22 mouse cellular contexts compared by ENCODE assay signal in the genomic region with DNA sequence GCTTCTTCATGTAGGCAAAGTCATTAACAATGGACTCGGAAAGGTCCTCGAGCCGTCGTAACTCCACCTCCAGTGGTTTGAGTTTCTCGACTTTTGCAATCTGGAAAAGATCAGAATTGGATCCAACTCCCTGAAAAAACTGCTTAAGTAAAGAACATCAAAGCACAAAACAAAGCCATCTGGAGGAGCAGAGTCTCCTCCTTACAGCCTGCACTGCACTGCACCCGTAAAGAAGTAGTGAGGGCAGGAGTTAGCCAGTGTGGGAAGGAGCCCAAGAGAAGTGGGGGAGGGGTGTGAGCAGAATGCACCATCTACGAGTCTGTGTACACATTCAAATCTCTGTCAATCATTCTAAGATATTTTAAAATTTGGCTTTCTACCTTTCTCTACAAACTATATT. TPM values are rescaled to one million over a fixed set of nuclear protein-coding genes. Genes with fewer than 3 reads are reported as not detected.
DNase-seq lines count a peak whose midpoint lies in the region; ATAC-seq and TF ChIP-seq lines count a peak whose summit lies in the region.
"Had no signal": no experiment of that assay in that cellular context is flagged by ENCODE, and none has a peak within 500 bp of the region (broad histone marks: within the 10 kb centered on the region; RNA-seq: fewer than 3 reads in every experiment).

No protein-coding gene starts in this region.

- TF ChIP-seq POLR2A in bone marrow macrophage, adult 2 months (IDR thresholded peaks at IDR 0.05; ENCODE audit: borderline replicate concordance, low read depth, low read length), result no peak

- H3K27me3 ChIP-seq in embryonic facial prominence, embryonic 11.5 days (ENCODE audit: control insufficient read depth, insufficient read depth, low read length), result no peaks in the 10 kb centered on the region
- H3K27me3 ChIP-seq in embryonic facial prominence, embryonic 10.5 days (replicated peaks; ENCODE audit: low read depth, poor library complexity, severe bottlenecking), result no peaks in the 10 kb centered on the region
- H3K27me3 ChIP-seq in embryonic facial prominence, embryonic 15.5 days, result no peaks in the 10 kb centered on the region
- H3K27me3 ChIP-seq: hindbrain, embryonic 12.5 days had no signal

- WGBS in embryonic facial prominence, embryonic 11.5 days, result 65% methylated on average over 7 of the region's 7 CpGs
- 76% methylated on average over 7 of the region's 7 CpGs for WGBS in embryonic facial prominence, embryonic 10.5 days
- WGBS in embryonic facial prominence, embryonic 15.5 days, result 35% methylated on average over 7 of the region's 7 CpGs
- WGBS in macrophage (ENCODE audit: missing documents), result 91% methylated on average over 7 of the region's 7 CpGs

- H3K9me3 ChIP-seq in embryonic facial prominence, embryonic 11.5 days (replicated peaks; ENCODE audit: control insufficient read depth, low read length), result no peaks in the 10 kb centered on the region
- H3K9me3 ChIP-seq in embryonic facial prominence, embryonic 10.5 days, result no peaks in the 10 kb centered on the region
- H3K9me3 ChIP-seq in embryonic facial prominence, embryonic 15.5 days (replicated peaks), result no peaks in the 10 kb centered on the region
- H3K9me3 ChIP-seq: G1E; heart, embryonic 10.5 days; hindbrain, embryonic 12.5 days had no signal

- no peak overlapping the region for H3K4me2 ChIP-seq in embryonic facial prominence, embryonic 11.5 days (ENCODE audit: low read depth, low read length)
- no peak overlapping the region for H3K4me2 ChIP-seq in embryonic facial prominence, embryonic 15.5 days (replicated peaks)
- H3K4me2 ChIP-seq: hindbrain, embryonic 12.5 days had no signal

- peak; percentile 64 for DNase-seq in embryonic facial prominence, embryonic 11.5 days (ENCODE audit: low spot score)
- DNase-seq in embryonic facial prominence, embryonic 10.5 days (ENCODE audit: low spot score), result no peak
- DNase-seq in spleen, adult 12 weeks (ENCODE audit: low spot score), result no peak
- DNase-seq in lung, adult 18-20 months, result no peak
- DNase-seq: adrenal gland, postnatal 14 days; cerebellum, adult 2 months; cerebellum, postnatal 10 days; embryo, embryonic 11 days; gastrocnemius, postnatal 36 days; heart, adult 11 months; heart, postnatal 10 days; heart, postnatal 4 days had no signal

- H3K4me3 ChIP-seq in embryonic facial prominence, embryonic 11.5 days (ENCODE audit: low read depth, low read length), result no peak overlapping the region
- no peak overlapping the region for H3K4me3 ChIP-seq in embryonic facial prominence, embryonic 10.5 days
- no peak overlapping the region for H3K4me3 ChIP-seq in bone marrow macrophage, adult 2 months (ENCODE audit: insufficient read depth, low read length)
- H3K4me3 ChIP-seq in embryonic facial prominence, embryonic 15.5 days (replicated peaks), result no peak overlapping the region
- H3K4me3 ChIP-seq in macrophage (ENCODE audit: inconsistent target), result no peak overlapping the region
- H3K4me3 ChIP-seq: heart, embryonic 10.5 days; hindbrain, embryonic 12.5 days had no signal

- peaks cover 49% of the 10 kb centered on the region for H3K79me2 ChIP-seq in macrophage (ENCODE audit: inconsistent target)

- no peak overlapping the region for H3K27ac ChIP-seq in embryonic facial prominence, embryonic 11.5 days (replicated peaks; ENCODE audit: low read depth, low read length)
- H3K27ac ChIP-seq in embryonic facial prominence, embryonic 10.5 days (replicated peaks), result no peak overlapping the region
- peak overlapping the region; percentile 98 for H3K27ac ChIP-seq in bone marrow macrophage, adult 2 months (ENCODE audit: insufficient read depth, low read depth, low read length)
- H3K27ac ChIP-seq in embryonic facial prominence, embryonic 15.5 days (replicated peaks), result 0 out of 2 replicates have a peak overlapping the region, but pooled peaks have one; percentile 7
- H3K27ac ChIP-seq in macrophage, result peak overlapping the region; percentile 98
- H3K27ac ChIP-seq: heart, embryonic 10.5 days; hindbrain, embryonic 12.5 days had no signal

- H3K36me3 ChIP-seq in embryonic facial prominence, embryonic 11.5 days (replicated peaks; ENCODE audit: control insufficient read depth, insufficient read depth, low read depth, low read length), result no peaks in the 10 kb centered on the region
- H3K36me3 ChIP-seq in embryonic facial prominence, embryonic 10.5 days (replicated peaks), result peaks cover 57% of the 10 kb centered on the region
- H3K36me3 ChIP-seq in embryonic facial prominence, embryonic 15.5 days, result peaks cover 32% of the 10 kb centered on the region
- 0 out of 2 replicates have a peak, but pooled peaks cover 4% of the 10 kb centered on the region for H3K36me3 ChIP-seq in macrophage (ENCODE audit: inconsistent target)

- H3K4me1 ChIP-seq in embryonic facial prominence, embryonic 11.5 days (ENCODE audit: control insufficient read depth, insufficient read depth, low read length), result no peaks in the 10 kb centered on the region
- H3K4me1 ChIP-seq in embryonic facial prominence, embryonic 10.5 days, result peaks cover 8% of the 10 kb centered on the region
- peaks cover 57% of the 10 kb centered on the region for H3K4me1 ChIP-seq in bone marrow macrophage, adult 2 months (ENCODE audit: control insufficient read depth, insufficient read depth, low read length)
- H3K4me1 ChIP-seq in embryonic facial prominence, embryonic 15.5 days, result peaks cover 14% of the 10 kb centered on the region

- no peak overlapping the region for H3K9ac ChIP-seq in embryonic facial prominence, embryonic 11.5 days (replicated peaks; ENCODE audit: low read length)
- H3K9ac ChIP-seq in embryonic facial prominence, embryonic 15.5 days, result no peak overlapping the region
- H3K9ac ChIP-seq: hindbrain, embryonic 12.5 days had no signal

- ATAC-seq in embryonic facial prominence, embryonic 11.5 days (replicated peaks; ENCODE audit: insufficient number of reproducible peaks, low FRiP score, low TSS enrichment, low read depth), result no peak
- no peak for ATAC-seq in embryonic facial prominence, embryonic 15.5 days (ENCODE audit: insufficient number of reproducible peaks, low FRiP score, low TSS enrichment, low read depth)
- ATAC-seq: CD4-positive, CD25-positive, alpha-beta regulatory T cell, adult 4 months; forebrain, embryonic 16.5 days; hindbrain, embryonic 16.5 days; inflammation-experienced regulatory T-cells, adult 6 months had no signal

- TF ChIP-seq CTCF in bone marrow macrophage, adult 2 months (IDR thresholded peaks at IDR 0.05; ENCODE audit: low read depth, low read length), result no peak

RNA-seq across cellular contexts. Expression of a gene that starts 5.1 kb away (rescaled TPM):
- polyA plus RNA-seq in embryonic facial prominence, embryonic 11.5 days (2014; fragmentation: Nextera tagmentation; extraction: Ambion mirVana), result 15.2 and 15.7 TPM in 2 replicates
- 24.5 and 26.6 TPM in 2 replicates for polyA plus RNA-seq in embryonic facial prominence, embryonic 10.5 days (2016; fragmentation: Nextera tagmentation; extraction: Ambion mirVana)
- 46.6 and 52.4 TPM in 2 replicates for polyA plus RNA-seq in bone marrow macrophage, adult 2 months (2012; ENCODE audit: insufficient read depth, insufficient read length, missing spikeins)
- polyA plus RNA-seq in embryonic facial prominence, embryonic 15.5 days (2015; fragmentation: Nextera tagmentation; extraction: Ambion mirVana), result 23.9 and 25.4 TPM in 2 replicates
- total RNA-seq in macrophage (2018; cell fraction: chromatin; rRNA removed), result 100 to 1,000 TPM in 7 of 26 experiments, 10 to 100 TPM in 19; 60.5 to 127 (median 89.8) TPM
- total RNA-seq in macrophage (2018; cell fraction: cytosol; rRNA removed), result 10 to 100 TPM; 44.3 to 72.9 (median 60.3) TPM
- 10 to 100 TPM; 50.0 to 95.0 (median 69.6) TPM for total RNA-seq in macrophage (2018; cell fraction: nucleus; rRNA removed)
- 40.7 to 65.1 TPM (median 55.7 TPM) in 3 replicates for polyA plus RNA-seq in macrophage (2018)

RNA-seq across cellular contexts. Expression of a gene that starts 30.4 kb away (rescaled TPM):
- 297 and 302 TPM in 2 replicates for polyA plus RNA-seq in embryonic facial prominence, embryonic 11.5 days (2014; fragmentation: Nextera tagmentation; extraction: Ambion mirVana)
- 243 and 251 TPM in 2 replicates for polyA plus RNA-seq in embryonic facial prominence, embryonic 10.5 days (2016; fragmentation: Nextera tagmentation; extraction: Ambion mirVana)
- polyA plus RNA-seq in bone marrow macrophage, adult 2 months (2012; ENCODE audit: insufficient read depth, insufficient read length, missing spikeins), result 291 and 303 TPM in 2 replicates
- 322 and 334 TPM in 2 replicates for polyA plus RNA-seq in embryonic facial prominence, embryonic 15.5 days (2015; fragmentation: Nextera tagmentation; extraction: Ambion mirVana)
- 10 to 100 TPM; 36.3 to 96.9 (median 66.9) TPM for total RNA-seq in macrophage (2018; cell fraction: chromatin; rRNA removed)
- 100 to 1,000 TPM; 295 to 447 (median 378) TPM for total RNA-seq in macrophage (2018; cell fraction: cytosol; rRNA removed)
- 100 to 1,000 TPM in 25 of 26 experiments, 10 to 100 TPM in 1; 64.6 to 378 (median 214) TPM for total RNA-seq in macrophage (2018; cell fraction: nucleus; rRNA removed)
- 317 to 419 TPM (median 387 TPM) in 3 replicates for polyA plus RNA-seq in macrophage (2018)

RNA-seq across cellular contexts. Expression of a gene that starts 55.9 kb away (rescaled TPM):
- polyA plus RNA-seq in embryonic facial prominence, embryonic 11.5 days (2014; fragmentation: Nextera tagmentation; extraction: Ambion mirVana), result 0.89 and 0.95 TPM in 2 replicates
- polyA plus RNA-seq in embryonic facial prominence, embryonic 10.5 days (2016; fragmentation: Nextera tagmentation; extraction: Ambion mirVana), result 0.90 and 0.92 TPM in 2 replicates
- not detected in 2 replicates for polyA plus RNA-seq in bone marrow macrophage, adult 2 months (2012; ENCODE audit: insufficient read depth, insufficient read length, missing spikeins)
- 1.7 and 2.4 TPM in 2 replicates for polyA plus RNA-seq in embryonic facial prominence, embryonic 15.5 days (2015; fragmentation: Nextera tagmentation; extraction: Ambion mirVana)
- not detected for total RNA-seq in macrophage (2018; cell fraction: chromatin; rRNA removed)
- not detected for total RNA-seq in macrophage (2018; cell fraction: cytosol; rRNA removed)
- not detected for total RNA-seq in macrophage (2018; cell fraction: nucleus; rRNA removed)
- not detected in 3 replicates for polyA plus RNA-seq in macrophage (2018)

RNA-seq across cellular contexts. Expression of a gene that starts 56.0 kb away (rescaled TPM):
- 49.7 and 58.5 TPM in 2 replicates for polyA plus RNA-seq in embryonic facial prominence, embryonic 11.5 days (2014; fragmentation: Nextera tagmentation; extraction: Ambion mirVana)
- polyA plus RNA-seq in embryonic facial prominence, embryonic 10.5 days (2016; fragmentation: Nextera tagmentation; extraction: Ambion mirVana), result 47.3 and 50.6 TPM in 2 replicates
- 23.5 and 24.0 TPM in 2 replicates for polyA plus RNA-seq in bone marrow macrophage, adult 2 months (2012; ENCODE audit: insufficient read depth, insufficient read length, missing spikeins)
- polyA plus RNA-seq in embryonic facial prominence, embryonic 15.5 days (2015; fragmentation: Nextera tagmentation; extraction: Ambion mirVana), result 50.8 and 60.2 TPM in 2 replicates
- 10 to 100 TPM in 1 of 26 experiments, 1 to 10 TPM in 14, not detected in 11; 1.5 to 10.6 (median 4.8) TPM for total RNA-seq in macrophage (2018; cell fraction: chromatin; rRNA removed)
- 10 to 100 TPM in 19 of 26 experiments, 1 to 10 TPM in 7; 7.7 to 20.3 (median 12.9) TPM for total RNA-seq in macrophage (2018; cell fraction: cytosol; rRNA removed)
- 1 to 10 TPM in 24 of 26 experiments, not detected in 2; 1.2 to 9.1 (median 3.0) TPM for total RNA-seq in macrophage (2018; cell fraction: nucleus; rRNA removed)
- 16.2 to 19.5 TPM (median 17.8 TPM) in 3 replicates for polyA plus RNA-seq in macrophage (2018)

Comparison
In these comparisons a context has a peak if more than half of its experiments do, and no peak if none do; other contexts are left out.
1. H3K27ac ChIP-seq: peak in bone marrow macrophage, adult 2 months (single experiment), embryonic facial prominence, embryonic 15.5 days (single experiment) and macrophage (single experiment); none in embryonic facial prominence, embryonic 11.5 days (single experiment) and embryonic facial prominence, embryonic 10.5 days (single experiment).